Mouse (Mus musculus) heart, embryonic 11.5 days (tissue): Measurements from ENCODE around the gene Gpr88. TPM values are rescaled to one million over a fixed set of nuclear protein-coding genes. Genes with fewer than 3 reads are reported as not detected.
A peak's percentile ranks its signal among the peaks of the same experiment; 100 is the strongest.

Experiments used
- ATAC-seq: fragments of 200-750 bp; cut with Nextera tagmentation; replicated peaks from 2 replicates; pipeline ENCODE4 v1.8.0; 2017; ENCODE audit warnings: moderate library complexity; ENCODE audit not compliant: insufficient number of reproducible peaks, low FRiP score, low TSS enrichment
- H3K27ac ChIP-seq: fragments of 300-500 bp; sonication (generic); 2 replicates; pipeline ENCODE4 v1.5.1; 2014; ENCODE audit warnings: mild to moderate bottlenecking, low read depth, low read length
- H3K27me3 ChIP-seq: fragments of 300-500 bp; sonication (generic); 2 replicates; pipeline ENCODE4 v1.6.1; 2014; ENCODE audit warnings: mild to moderate bottlenecking, low read length, mixed read lengths; ENCODE audit not compliant: control insufficient read depth, insufficient read depth
- H3K36me3 ChIP-seq: fragments of 300-500 bp; sonication (generic); 2 replicates; pipeline ENCODE4 v1.6.1; 2014; ENCODE audit warnings: mild to moderate bottlenecking, low read length, moderate library complexity, mixed read lengths; ENCODE audit not compliant: control insufficient read depth, insufficient read depth
- H3K4me1 ChIP-seq: fragments of 300-500 bp; sonication (generic); 2 replicates; pipeline ENCODE4 v1.6.1; 2014; ENCODE audit warnings: low read length; ENCODE audit not compliant: control insufficient read depth, insufficient read depth
- H3K4me2 ChIP-seq: fragments of 300-500 bp; sonication (generic); 2 replicates; pipeline ENCODE4 v1.6.1; 2014; ENCODE audit warnings: mild to moderate bottlenecking, moderate library complexity
- H3K4me3 ChIP-seq: fragments of 300-500 bp; sonication (generic); 2 replicates; pipeline ENCODE4 v1.5.1; 2014; ENCODE audit warnings: low read depth, low read length
- H3K9ac ChIP-seq: fragments of 300-500 bp; sonication (generic); 2 replicates; pipeline ENCODE4 v1.6.1; 2014; ENCODE audit warnings: mild to moderate bottlenecking, low read depth, low read length, moderate library complexity
- H3K9me3 ChIP-seq: fragments of 300-500 bp; sonication (generic); replicated peaks from 2 replicates; pipeline ENCODE4 v1.6.1; 2016; ENCODE audit warnings: low read length; ENCODE audit not compliant: control insufficient read depth
- WGBS: fragments of 180-500 bp; shearing (Covaris S2); extraction: QIAGEN DNeasy Blood & Tissue Kit; methylation state at CpG from one replicate; pipeline ENCODE4 v1.1.7; 2014; ENCODE audit not compliant: insufficient replicate concordance; 5-methylcytosine and 5-hydroxymethylcytosine counted together
- polyA plus RNA-seq: library from polyadenylated mRNA; unstranded; fragments of >200 nt; fragmentation: Nextera tagmentation; extraction: Ambion mirVana; gene quantifications from 2 replicates; pipeline ENCODE4 v1.2.1, GENCODE M21; 2014

The Gpr88 gene
- 0.11 and 0.34 TPM in 2 replicates for polyA plus RNA-seq

GRCm38 (mm10) chr3:116253077-116253531, at the start of gene Gpr88:
Gene Gpr88 (minus strand): TSS chr3:116253503.
- H3K27me3 ChIP-seq: peaks cover 51% of the 10 kb centered on the region
- H3K4me2 ChIP-seq: peak within 1 kb of the TSS; percentile 99
- no peaks in the 10 kb centered on the region for H3K9me3 ChIP-seq
- ATAC-seq: peak; percentile 53
- peak within 1 kb of the TSS; percentile 58 for H3K4me3 ChIP-seq
- H3K9ac ChIP-seq: peak within 1 kb of the TSS; percentile 59; the same call in 1 of the 2 replicates
- WGBS: 4% methylated on average over 9 of the region's 9 CpGs
- H3K4me1 ChIP-seq: peaks cover 13% of the 10 kb centered on the region
- no peak within 1 kb of the TSS for H3K27ac ChIP-seq
- no peaks in the 10 kb centered on the region for H3K36me3 ChIP-seq

- no peaks in the 10 kb centered on the region for H3K27me3 ChIP-seq
- H3K4me1 ChIP-seq: peaks cover 2% of the 10 kb centered on the region; the same call in 1 of the 2 replicates
- no peak overlapping the region for H3K9ac ChIP-seq
- H3K36me3 ChIP-seq: 0 out of 2 replicates have a peak, but pooled peaks cover 2% of the 10 kb centered on the region
- H3K9me3 ChIP-seq: no peaks in the 10 kb centered on the region
- ATAC-seq: no peak
- no peak overlapping the region for H3K27ac ChIP-seq
- 94% methylated on average over 7 of the region's 7 CpGs for WGBS
- no peak overlapping the region for H3K4me3 ChIP-seq
- no peak overlapping the region for H3K4me2 ChIP-seq
These were observed 49.3 kb upstream of the Gpr88 start for GRCm38 (mm10) chr3:116302581-116302980.

- no peaks in the 10 kb centered on the region for H3K4me1 ChIP-seq
- no peaks in the 10 kb centered on the region for H3K9me3 ChIP-seq
- H3K36me3 ChIP-seq: 0 out of 2 replicates have a peak, but pooled peaks cover 2% of the 10 kb centered on the region
- ATAC-seq: no peak
- no peak overlapping the region for H3K27ac ChIP-seq
- no peak overlapping the region for H3K9ac ChIP-seq
- WGBS: 82% methylated on average over 6 of the region's 6 CpGs
- H3K27me3 ChIP-seq: no peaks in the 10 kb centered on the region
- H3K4me2 ChIP-seq: no peak overlapping the region
- no peak overlapping the region for H3K4me3 ChIP-seq
These were observed 48.5 kb upstream of the Gpr88 start for GRCm38 (mm10) chr3:116301754-116302153.

- no peaks in the 10 kb centered on the region for H3K27me3 ChIP-seq
- no peak overlapping the region for H3K9ac ChIP-seq
- H3K4me3 ChIP-seq: no peak overlapping the region
- peaks cover 4% of the 10 kb centered on the region for H3K36me3 ChIP-seq
- WGBS: 86% methylated on average over 10 of the region's 10 CpGs
- no peaks in the 10 kb centered on the region for H3K4me1 ChIP-seq
- H3K27ac ChIP-seq: no peak overlapping the region
- ATAC-seq: no peak
- H3K9me3 ChIP-seq: no peaks in the 10 kb centered on the region
- no peak overlapping the region for H3K4me2 ChIP-seq
These were observed 45.4 kb upstream of the Gpr88 start for GRCm38 (mm10) chr3:116298727-116299126.

- Histone ChIP-seq H3K4me3 (no peak overlapping the region), H3K27ac (no peak overlapping the region), H3K36me3 (peaks cover 6% of the 10 kb centered on the region), H3K4me1 (no peaks in the 10 kb centered on the region), H3K9me3 (no peaks in the 10 kb centered on the region), H3K27me3 (no peaks in the 10 kb centered on the region), H3K9ac (no peak overlapping the region), H3K4me2 (no peak overlapping the region)
- WGBS: 91% methylated on average over 8 of the region's 8 CpGs
- no peak for ATAC-seq
These were observed 44.7 kb upstream of the Gpr88 start for GRCm38 (mm10) chr3:116298003-116298402.

GRCm38 (mm10) chr3:116297170-116297569, 43.9 kb upstream of the Gpr88 start:
- H3K9ac ChIP-seq: no peak overlapping the region
- ATAC-seq: no peak
- no peak overlapping the region for H3K27ac ChIP-seq
- H3K4me1 ChIP-seq: no peaks in the 10 kb centered on the region
- H3K27me3 ChIP-seq: no peaks in the 10 kb centered on the region
- H3K4me2 ChIP-seq: no peak overlapping the region
- WGBS: 94% methylated on average over 7 of the region's 7 CpGs
- no peak overlapping the region for H3K4me3 ChIP-seq
- peaks cover 6% of the 10 kb centered on the region for H3K36me3 ChIP-seq
- no peaks in the 10 kb centered on the region for H3K9me3 ChIP-seq

- Histone ChIP-seq H3K4me1 (no peaks in the 10 kb centered on the region), H3K27ac (no peak overlapping the region), H3K4me2 (no peak overlapping the region), H3K4me3 (no peak overlapping the region), H3K27me3 (no peaks in the 10 kb centered on the region), H3K9ac (no peak overlapping the region), H3K36me3 (peaks cover 6% of the 10 kb centered on the region), H3K9me3 (no peaks in the 10 kb centered on the region)
- ATAC-seq: no peak
- WGBS: 81% methylated on average over 9 of the region's 9 CpGs
These were observed 36.9 kb upstream of the Gpr88 start for GRCm38 (mm10) chr3:116290041-116290815.

GRCm38 (mm10) chr3:116288833-116289232, 35.5 kb upstream of the Gpr88 start:
- Histone ChIP-seq H3K4me1 (no peaks in the 10 kb centered on the region), H3K9me3 (no peaks in the 10 kb centered on the region), H3K4me2 (no peak overlapping the region), H3K36me3 (peaks cover 6% of the 10 kb centered on the region), H3K27ac (no peak overlapping the region), H3K27me3 (no peaks in the 10 kb centered on the region), H3K9ac (no peak overlapping the region), H3K4me3 (no peak overlapping the region)
- WGBS: 57% methylated on average over 6 of the region's 6 CpGs
- ATAC-seq: 0 out of 2 replicates have a peak, but pooled peaks have one; percentile 18
